Mouse (Mus musculus) spleen, postnatal 0 days (tissue): ENCODE measurements around the gene Lcn9. TPM values are rescaled to one million over a fixed set of nuclear protein-coding genes. Genes with fewer than 3 reads are reported as not detected.

ENCODE experiments used
- polyA plus RNA-seq: library from polyadenylated mRNA; unstranded; fragments of >200 nt; fragmentation: Nextera tagmentation; extraction: Ambion mirVana; gene quantifications from 2 replicates; pipeline ENCODE4 v1.2.1, GENCODE M21; 2015

Gene Lcn9
- not detected in 2 replicates for polyA plus RNA-seq

GRCm38 (mm10) chr2:25822806-25823205 lies at the start of gene Lcn9:
Gene Lcn9 (plus strand): TSS chr2:25823153.

GRCm38 (mm10) chr2:25776717-25777116 lies 46.2 kb upstream of the Lcn9 start, which contains the start of gene Lcn11:
Gene Lcn11 (plus strand): TSS chr2:25777017.

DNA sequence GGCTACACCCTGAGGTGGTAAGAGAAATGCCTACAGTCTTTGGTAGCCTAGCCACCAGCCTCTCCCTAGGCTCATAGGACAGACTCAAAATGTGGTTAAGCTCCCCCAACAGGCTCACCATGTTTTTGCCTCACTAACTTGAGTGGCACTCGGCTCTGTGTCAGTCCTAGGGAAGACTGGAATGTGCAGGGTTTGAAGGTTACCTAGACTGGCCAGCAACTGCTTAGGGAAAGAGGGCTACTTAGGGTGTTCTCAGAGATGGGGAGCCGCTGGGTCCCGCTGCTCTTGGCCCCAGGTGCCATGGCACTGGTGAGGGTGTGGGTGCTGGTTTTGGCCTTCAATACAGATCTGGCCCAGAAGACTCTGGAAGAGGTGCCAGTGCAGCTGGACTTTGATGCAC lies 41.0 kb upstream of the Lcn9 start, which contains the start of gene Gm13539:
Gene Gm13539, plus strand, starts transcription at position 301 of the 400 bp plus-strand sequence.

DNA sequence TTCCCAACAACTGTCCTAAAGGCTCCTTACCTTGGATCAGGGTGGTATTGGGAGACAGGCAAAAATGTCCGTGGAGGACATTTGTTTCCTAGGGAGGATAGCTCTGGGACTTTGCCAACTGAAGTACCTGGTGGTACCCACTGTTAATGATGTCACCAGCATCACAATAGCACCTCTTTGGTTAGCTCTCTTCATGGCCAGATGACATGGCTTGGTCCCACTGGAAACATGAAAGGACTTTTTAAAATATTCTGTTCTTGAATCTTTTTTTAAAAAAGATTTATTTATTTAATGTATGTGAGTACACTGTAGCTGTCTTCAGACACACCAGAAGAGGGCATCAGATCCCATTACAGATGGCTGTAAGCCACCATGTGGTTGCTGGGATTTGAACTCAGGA lies 7.2 kb upstream of the Lcn9 start, which contains the start of gene Glt6d1:
Gene Glt6d1, minus strand, starts transcription at position 101 of the 400 bp plus-strand sequence.

GRCm38 (mm10) chr2:25847226-25847625 lies 24.3 kb downstream of the Lcn9 start, which contains the start of gene Sohlh1:
Gene Sohlh1 (minus strand): TSS chr2:25847248.

GRCm38 (mm10) chr2:25863337-25864131 lies 40.6 kb downstream of the Lcn9 start, which contains the start of gene Kcnt1:
Gene Kcnt1 (plus strand): TSS chr2:25863734.

Other genes starting within 250 kb of the Lcn9 start
- 0.29 and 0.80 TPM in 2 replicates for gene Mamdc4, start 248.3 kb upstream of the Lcn9 start, polyA plus RNA-seq
- gene Phpt1, start 247.9 kb upstream of the Lcn9 start, polyA plus RNA-seq, result 52.5 and 57.5 TPM in 2 replicates
- 0.02 and 0.45 TPM in 2 replicates for gene Ajm1, start 241.4 kb upstream of the Lcn9 start, polyA plus RNA-seq
- gene Rabl6, start 214.6 kb upstream of the Lcn9 start, polyA plus RNA-seq, result 31.4 and 36.5 TPM in 2 replicates
- 0.13 and 0.16 TPM in 2 replicates for gene Ccdc183, start 205.5 kb upstream of the Lcn9 start, polyA plus RNA-seq
- gene Tmem141, start 201.1 kb upstream of the Lcn9 start, polyA plus RNA-seq, result 10.7 and 15.0 TPM in 2 replicates
- 24.5 and 35.1 TPM in 2 replicates for gene Fcna, start 195.1 kb upstream of the Lcn9 start, polyA plus RNA-seq
- not detected in 2 replicates for gene Lcn8, start 170.0 kb upstream of the Lcn9 start, polyA plus RNA-seq
- gene Lcn5, start 165.2 kb upstream of the Lcn9 start, polyA plus RNA-seq, result not detected in 2 replicates
- not detected in 2 replicates for gene Lcn6, start 146.4 kb upstream of the Lcn9 start, polyA plus RNA-seq
- not detected in 2 replicates for gene Lcn10, start 140.4 kb upstream of the Lcn9 start, polyA plus RNA-seq
- not detected in 2 replicates for gene Obp2a, start 123.1 kb upstream of the Lcn9 start, polyA plus RNA-seq
- gene Bmyc, start 116.4 kb upstream of the Lcn9 start, polyA plus RNA-seq, result 18.2 and 23.9 TPM in 2 replicates
- gene Obp2b, start 86.1 kb upstream of the Lcn9 start, polyA plus RNA-seq, result not detected in 2 replicates
- not detected in 2 replicates for gene Lcn3, start 57.6 kb upstream of the Lcn9 start, polyA plus RNA-seq
- not detected in 2 replicates for gene Lcn11, start 46.1 kb upstream of the Lcn9 start, polyA plus RNA-seq
- not detected in 2 replicates for gene Gm13539, start 40.9 kb upstream of the Lcn9 start, polyA plus RNA-seq
- gene Glt6d1, start 7.3 kb upstream of the Lcn9 start, polyA plus RNA-seq, result not detected in 2 replicates
- 0.12 TPM in 1 of 2 replicates, not detected in the other for gene Sohlh1, start 24.1 kb downstream of the Lcn9 start, polyA plus RNA-seq
- gene Kcnt1, start 40.6 kb downstream of the Lcn9 start, polyA plus RNA-seq, result 0.05 and 0.16 TPM in 2 replicates
- 5.4 and 5.5 TPM in 2 replicates for gene Camsap1, start 160.1 kb downstream of the Lcn9 start, polyA plus RNA-seq
- gene Ubac1, start 198.6 kb downstream of the Lcn9 start, polyA plus RNA-seq, result 382 and 458 TPM in 2 replicates